Mouse (Mus musculus): ENCODE results near the gene Gm49394.

GRCm38 (mm10) chr7:142665364-142665763 lies 4.4 kb downstream of the Gm49394 start:
- TF ChIP-seq CTCF (IDR thresholded peaks at IDR 0.05; ENCODE audit: low read depth, low read length) (no peak), POLR2A (IDR thresholded peaks at IDR 0.05; ENCODE audit: extremely low read depth, insufficient read depth, low read length) (no peak)
